Mouse (Mus musculus) liver (tissue): Measurements from ENCODE around the gene Ssc5d.

ENCODE experiments used
- DNase-seq: peaks from one replicate; pipeline ENCODE4 v3.0.0-alpha.2; 2020; ENCODE audit warnings: mixed read lengths

Ssc5d gene

DNA sequence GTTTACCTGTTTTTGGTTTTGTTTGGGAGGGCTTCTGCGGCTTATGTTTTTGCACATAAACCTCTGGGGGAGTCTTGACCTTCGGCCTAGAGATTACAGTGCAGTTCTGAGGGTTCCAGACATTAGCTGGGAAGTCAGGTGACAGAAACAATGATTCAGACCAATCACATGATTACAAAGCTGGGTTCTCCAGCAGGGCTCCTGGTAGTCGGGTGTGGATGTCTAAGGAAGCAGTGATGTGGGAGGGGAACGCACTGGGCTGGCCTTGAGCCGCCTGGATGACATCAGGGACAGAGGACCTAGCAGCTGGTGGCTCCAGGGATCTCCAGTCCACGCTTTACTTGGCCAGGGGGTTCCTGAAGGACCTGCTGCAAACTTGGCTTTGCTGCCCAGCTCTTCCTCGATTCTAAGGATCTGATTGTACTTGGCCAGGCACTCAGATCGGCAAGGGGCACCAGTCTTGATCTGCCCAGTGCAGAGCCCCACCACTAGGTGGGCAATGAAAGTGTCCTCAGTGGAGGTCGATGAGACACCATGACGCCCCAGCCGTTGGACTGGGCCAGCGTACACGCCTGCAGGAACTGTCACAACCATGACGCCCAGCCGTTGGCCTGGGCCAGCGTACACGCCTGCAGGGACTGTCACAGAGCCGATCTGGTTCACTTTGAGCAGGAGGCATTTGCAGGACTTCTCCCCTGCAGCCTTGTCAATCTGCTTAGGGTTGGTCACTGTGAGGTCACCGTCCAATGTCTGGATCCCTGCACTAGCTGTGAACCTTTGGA, 25.2 kb downstream of the Ssc5d start:
- DNase-seq, result no peak

- no peak for DNase-seq
These were observed 28.3 kb downstream of the Ssc5d start for GRCm38 (mm10) chr7:4953815-4954445.

- no peak for DNase-seq
These were observed 31.8 kb downstream of the Ssc5d start for GRCm38 (mm10) chr7:4957361-4957760.

- no peak for DNase-seq
These were observed 37.9 kb downstream of the Ssc5d start for GRCm38 (mm10) chr7:4963527-4963926.

GRCm38 (mm10) chr7:4964272-4964671, 38.7 kb downstream of the Ssc5d start, which contains the start of gene Sbk2:
Gene Sbk2 (minus strand): TSS chr7:4964406.
- peak; percentile 78 for DNase-seq

DNA sequence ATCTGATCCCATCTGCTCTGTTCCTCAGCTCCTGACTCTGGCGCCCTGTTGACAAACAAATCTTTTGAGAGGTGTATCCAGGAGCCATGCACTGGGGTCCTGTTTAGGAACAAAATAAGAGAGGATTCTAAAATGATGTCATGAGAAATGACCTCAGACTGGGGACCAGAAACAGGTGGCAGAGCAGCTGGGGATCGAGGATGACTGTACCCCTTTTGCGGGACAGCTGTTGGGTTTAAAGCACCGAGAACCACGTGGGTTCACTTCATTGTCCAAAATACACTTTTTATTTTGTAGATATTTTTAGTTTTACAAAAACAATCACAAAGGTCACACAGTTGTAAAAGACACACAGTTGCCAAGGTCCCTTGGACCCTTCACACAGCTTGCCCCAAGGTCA, 39.4 kb downstream of the Ssc5d start:
- DNase-seq, result no peak

- no peak for DNase-seq
These were observed 45.5 kb downstream of the Ssc5d start, which contains the start of gene Sbk3 for GRCm38 (mm10) chr7:4971068-4971467. Gene Sbk3 (minus strand): TSS chr7:4971168.

DNA sequence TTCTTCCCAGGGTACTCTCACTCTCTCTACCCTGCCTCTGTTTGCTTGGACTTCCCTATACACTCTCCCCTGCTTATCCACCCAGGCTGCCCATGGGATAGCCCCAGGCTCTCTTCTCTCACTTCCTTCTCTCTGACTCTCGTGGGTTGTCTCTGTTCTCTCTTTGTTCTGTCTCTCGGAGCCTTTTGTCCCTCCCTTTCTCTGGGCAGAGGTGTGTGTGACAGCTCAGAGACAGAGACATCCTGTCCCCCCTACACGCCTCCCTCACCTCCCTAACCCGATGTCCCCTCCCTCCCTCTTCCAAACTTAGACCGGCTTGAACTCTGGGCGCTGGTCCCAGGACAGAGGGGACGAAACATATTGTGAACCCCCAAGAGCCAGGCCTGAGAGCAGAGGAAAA, 46.1 kb downstream of the Ssc5d start:
- no peak for DNase-seq

DNA sequence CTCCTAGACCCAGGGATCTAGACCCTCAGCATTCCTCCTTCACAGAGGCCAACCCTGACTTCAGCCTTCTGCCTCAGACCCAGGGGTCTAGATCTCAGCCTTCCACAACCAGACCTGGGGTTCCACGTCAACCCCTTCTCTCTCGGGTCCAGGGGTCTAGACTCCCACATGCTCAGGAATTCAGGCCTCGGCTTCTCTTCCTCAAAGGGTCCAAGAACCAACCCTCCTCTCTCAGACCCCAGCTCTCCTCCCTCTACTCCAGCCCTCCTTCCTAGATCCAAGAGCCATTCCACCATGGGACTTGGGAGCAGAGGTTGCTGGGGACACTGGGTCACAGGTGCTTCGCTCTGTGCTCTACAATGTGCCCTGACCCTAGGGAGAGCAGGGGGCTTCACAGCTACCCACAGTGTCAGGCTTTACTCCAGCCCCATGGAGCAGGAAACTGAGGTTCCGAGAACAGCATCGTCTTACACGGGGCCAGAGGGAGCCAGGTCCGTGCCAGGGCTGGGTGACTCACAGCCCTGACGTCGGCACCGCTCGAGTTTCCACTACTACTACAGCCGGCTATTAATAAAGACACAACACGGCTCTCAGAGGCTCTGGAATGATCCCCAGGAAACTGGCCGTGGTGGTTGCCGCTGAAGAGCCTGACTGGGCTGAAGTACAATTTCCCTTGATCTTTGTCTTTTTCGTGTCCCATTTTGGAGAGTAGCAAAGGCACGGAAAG, 46.9 kb downstream of the Ssc5d start:
- DNase-seq, result no peak

- DNase-seq, result no peak
These were observed 49.9 kb downstream of the Ssc5d start for GRCm38 (mm10) chr7:4975455-4975854.

DNA sequence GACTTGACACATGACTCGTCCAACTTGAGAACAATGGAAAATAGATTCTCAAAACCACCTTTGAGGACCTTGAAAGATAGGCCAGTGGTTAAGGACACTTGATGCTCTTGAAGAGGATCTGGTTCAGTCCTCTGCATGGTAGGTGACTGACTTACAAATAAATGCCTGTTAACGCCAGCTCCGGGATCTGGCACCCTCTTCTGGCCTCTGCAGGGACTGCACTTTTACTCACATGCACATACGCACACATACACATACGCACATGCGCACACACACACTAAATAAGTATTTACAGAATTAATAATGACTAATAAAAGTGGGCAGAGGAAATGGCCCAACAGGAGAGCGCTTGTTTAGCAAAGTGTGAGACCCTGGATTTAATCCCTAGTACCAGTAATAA, 51.2 kb downstream of the Ssc5d start:
- DNase-seq, result no peak

DNA sequence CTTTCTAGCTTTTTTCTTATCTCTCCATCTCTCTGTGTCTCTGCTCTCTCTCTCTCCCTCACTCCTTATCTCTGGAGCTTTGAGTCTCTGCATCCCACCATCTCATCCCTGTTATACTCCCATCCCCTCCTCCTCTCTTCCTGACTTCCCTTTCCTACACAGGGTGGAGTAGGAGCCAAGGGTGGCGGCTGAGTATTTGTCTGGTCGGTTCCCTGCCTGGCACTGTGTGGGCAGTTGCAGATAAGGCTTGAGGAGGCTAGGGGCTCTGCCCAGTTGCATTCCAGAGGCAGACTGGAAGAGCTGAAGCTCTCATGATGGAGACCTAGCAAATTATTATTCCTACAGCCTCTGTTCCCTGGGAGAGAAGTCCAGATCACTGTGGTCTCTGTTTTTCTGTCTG, 62.7 kb downstream of the Ssc5d start:
- DNase-seq, result no peak

GRCm38 (mm10) chr7:4993347-4993998, 67.9 kb downstream of the Ssc5d start:
- DNase-seq, result no peak

GRCm38 (mm10) chr7:4993999-4994788, 68.6 kb downstream of the Ssc5d start:
- no peak for DNase-seq
